Mouse (Mus musculus): ENCODE measurements around the gene Focad.

- TF ChIP-seq POLR2A (IDR thresholded peaks at IDR 0.05; ENCODE audit: borderline replicate concordance, low read depth, low read length) (no peak), CTCF (IDR thresholded peaks at IDR 0.05; ENCODE audit: low read depth, low read length) (no peak)
Measured at GRCm38 (mm10) chr4:88231375-88231774, 136.9 kb downstream of the Focad start.
